In the genomic region with DNA sequence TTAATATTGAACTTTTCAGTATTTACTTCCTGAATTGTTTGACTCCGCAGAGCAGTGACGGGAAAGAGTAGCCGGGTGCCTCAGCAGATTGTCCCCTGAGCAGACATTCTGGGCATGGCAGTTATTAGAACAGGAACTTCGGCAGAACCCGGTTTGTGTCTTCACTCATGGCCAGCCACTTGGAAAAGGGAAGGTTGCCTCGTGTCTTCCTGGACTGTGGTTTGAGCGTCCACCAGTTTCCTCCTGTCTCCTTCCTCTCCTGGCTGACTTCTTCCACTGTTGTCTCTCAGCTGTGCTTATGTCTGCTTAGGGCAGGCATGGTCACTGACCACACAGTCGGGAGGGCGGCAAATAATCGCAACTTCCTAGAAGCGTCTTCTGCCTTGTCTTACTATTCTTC, we compare ENCODE assay signal across 10 mouse cellular contexts. TPM values are rescaled to one million over a fixed set of nuclear protein-coding genes. Genes with fewer than 3 reads are reported as not detected.
DNase-seq lines count a peak whose midpoint lies in the region; ATAC-seq lines count a peak whose summit lies in the region.
"Had no signal": no experiment of that assay in that cellular context is flagged by ENCODE, and none has a peak within 500 bp of the region (broad histone marks: within the 10 kb centered on the region; RNA-seq: fewer than 3 reads in every experiment).

No protein-coding gene starts in this region.

- peak; percentile 41 to 54 for DNase-seq in left cerebral cortex, postnatal 10 days (ENCODE audit: extremely low spot score in 1 of 2, low spot score in 2 of 2)
- no peak for DNase-seq in left cerebral cortex, postnatal 4 days
- peak; percentile 45 to 59 for DNase-seq in lung, adult 18-20 months
- DNase-seq in splenic B cell, adult 2 months (ENCODE audit: low read depth, low spot score) = peak; percentile 76
- no peak for DNase-seq in cerebellum, adult 11-12 months
- no peak for DNase-seq in right cerebral cortex, adult 2 months (ENCODE audit: low spot score in 2 of 2)
- DNase-seq in right cerebral cortex, postnatal 4 days = no peak

- no peaks in the 10 kb centered on the region for H3K27me3 ChIP-seq in splenic B cell, adult 2 months (ENCODE audit: control insufficient read depth, insufficient read depth, low read length, poor library complexity, severe bottlenecking)
- H3K27me3 ChIP-seq: embryonic facial prominence, embryonic 13.5 days; neural tube, embryonic 13.5 days had no signal

- intact Hi-C loops in left cerebral cortex, postnatal 10 days (cut with DNase I) = no loop called here
- intact Hi-C loops in left cerebral cortex, postnatal 4 days (cut with DNase I) = no loop called here

- peak; percentile 92 for ATAC-seq in hematopoietic stem cell, adult 5-6 weeks (replicated peaks in 1 of 2; ENCODE audit: insufficient read depth in 1 of 2, low FRiP score in 2 of 2, low TSS enrichment in 1 of 2, low read depth in 1 of 2, poor library complexity in 2 of 2, severe bottlenecking in 2 of 2)

- H3K36me3 ChIP-seq in splenic B cell, adult 2 months (ENCODE audit: control insufficient read depth, insufficient read depth, low read length, poor library complexity, severe bottlenecking) = no peaks in the 10 kb centered on the region
- H3K36me3 ChIP-seq: embryonic facial prominence, embryonic 13.5 days; neural tube, embryonic 13.5 days had no signal

RNA-seq across cellular contexts. Expression of a gene that starts 44.2 kb away (rescaled TPM):
- total RNA-seq in left cerebral cortex, postnatal 10 days (2021) = 100 to 1,000 TPM; 106 to 111 TPM
- total RNA-seq in left cerebral cortex, postnatal 4 days (2021) = 100 to 1,000 TPM; 103 to 112 TPM
- total RNA-seq in hematopoietic stem cell, adult 5-6 weeks (2017) = 5.2 and 5.5 TPM in 2 replicates

Comparison
In these comparisons a context has a peak if more than half of its experiments do, and no peak if none do; other contexts are left out.
1. DNase-seq: peak in left cerebral cortex, postnatal 10 days (2 of 2), lung, adult 18-20 months (2 of 2) and splenic B cell, adult 2 months (single experiment); none in left cerebral cortex, postnatal 4 days (single experiment), cerebellum, adult 11-12 months (single experiment), right cerebral cortex, adult 2 months (0 of 2) and right cerebral cortex, postnatal 4 days (single experiment).
2. RNA of a gene that starts 44.2 kb away (total RNA-seq): 103 to 112 TPM in left cerebral cortex, postnatal 4 days and 106 to 111 TPM in left cerebral cortex, postnatal 10 days; 5.2 to 5.5 TPM in hematopoietic stem cell, adult 5-6 weeks; every median in the first group is over 10 times any median in the second.